Mouse (Mus musculus): ENCODE results near the gene Btbd35f15. TPM values are rescaled to one million over a fixed set of nuclear protein-coding genes. Genes with fewer than 3 reads are reported as not detected.
"Not testable (repeated sequence)": the region's sequence is repeated elsewhere in the genome, so short reads cannot be mapped to it uniquely, and the experiment has no call there.

Gene Btbd35f15
- not detected in 2 replicates for polyA plus RNA-seq (2014; fragmentation: Nextera tagmentation; extraction: Ambion mirVana)

GRCm38 (mm10) chrX:33577214-33577613 lies at the start of gene Btbd35f15:
Btbd35f15 (minus strand) TSS chrX:33577314.
- not testable (repeated sequence) for ATAC-seq (replicated peaks; ENCODE audit: insufficient number of reproducible peaks, low FRiP score, low TSS enrichment); H3K4me3 ChIP-seq (ENCODE audit: low read depth, low read length); H3K9me3 ChIP-seq (replicated peaks; ENCODE audit: control insufficient read depth, low read length); H3K27me3 ChIP-seq (ENCODE audit: control insufficient read depth, insufficient read depth, low read length); H3K4me2 ChIP-seq; H3K9ac ChIP-seq (ENCODE audit: low read depth, low read length); H3K4me1 ChIP-seq (ENCODE audit: control insufficient read depth, insufficient read depth, low read length); H3K36me3 ChIP-seq (ENCODE audit: control insufficient read depth, insufficient read depth, low read length); H3K27ac ChIP-seq (ENCODE audit: low read depth, low read length)
- no CpG with 5 or more reads among the region's 3 CpGs for WGBS (ENCODE audit: insufficient replicate concordance)

Other genes starting within 250 kb of the Btbd35f15 start
- gene Btbd35f13, start 79.9 kb upstream of the Btbd35f15 start, polyA plus RNA-seq (2014; fragmentation: Nextera tagmentation; extraction: Ambion mirVana), result not detected in 2 replicates
- gene Btbd35f14, start 125.0 kb upstream of the Btbd35f15 start, polyA plus RNA-seq (2014; fragmentation: Nextera tagmentation; extraction: Ambion mirVana), result not detected in 2 replicates

Data from heart, embryonic 11.5 days (tissue).